Mouse (Mus musculus): ENCODE data around the gene Trim39. TPM values are rescaled to one million over a fixed set of nuclear protein-coding genes. Genes with fewer than 3 reads are reported as not detected.
"Not testable (repeated sequence)": the region's sequence is repeated elsewhere in the genome, so short reads cannot be mapped to it uniquely, and the experiment has no call there.

The Trim39 gene
- polyA plus RNA-seq, 1 experiment: 7.9 TPM

GRCm38 (mm10) chr17:36253087-36253600 is 18.9 kb downstream of the Trim39 start:
- WGBS: 34% methylated on average over 6 of the region's 6 CpGs
- DNase-seq (ENCODE audit: low read depth, low spot score): no peak

GRCm38 (mm10) chr17:36252250-36252876 is 19.7 kb downstream of the Trim39 start:
- WGBS: 8% methylated on average over 25 of the region's 25 CpGs
- no peak for DNase-seq (ENCODE audit: low read depth, low spot score)

GRCm38 (mm10) chr17:36248886-36249285 is 23.2 kb downstream of the Trim39 start:
- no peak for DNase-seq (ENCODE audit: low read depth, low spot score)
- 18% methylated on average over 33 of the region's 33 CpGs for WGBS

- no peak for DNase-seq (ENCODE audit: low read depth, low spot score)
- WGBS: 75% methylated on average over 2 of the region's 2 CpGs
Observed at GRCm38 (mm10) chr17:36245741-36246140, 26.3 kb downstream of the Trim39 start.

GRCm38 (mm10) chr17:36244031-36244430 is 28.0 kb downstream of the Trim39 start:
- 50% methylated on average over 5 of the region's 5 CpGs for WGBS
- DNase-seq (ENCODE audit: low read depth, low spot score): no peak

GRCm38 (mm10) chr17:36240637-36241213 is 31.3 kb downstream of the Trim39 start:
- DNase-seq (ENCODE audit: low read depth, low spot score): no peak
- WGBS: 13% methylated on average over 5 of the region's 5 CpGs

- 3% methylated on average over 27 of the region's 27 CpGs for WGBS
- DNase-seq (ENCODE audit: low read depth, low spot score): no peak
Observed at GRCm38 (mm10) chr17:36237321-36237921, 34.6 kb downstream of the Trim39 start.

- not testable (repeated sequence) for DNase-seq (ENCODE audit: low read depth, low spot score)
- WGBS: 14% methylated on average over 9 of the region's 9 CpGs
Observed at GRCm38 (mm10) chr17:36235300-36235699, 36.7 kb downstream of the Trim39 start.

GRCm38 (mm10) chr17:36233572-36233971 is 38.5 kb downstream of the Trim39 start:
- DNase-seq (ENCODE audit: low read depth, low spot score): no peak
- WGBS: 76% methylated on average over 5 of the region's 5 CpGs

GRCm38 (mm10) chr17:36231318-36231717 is 40.7 kb downstream of the Trim39 start:
- whole genome bisulfite sequencing: 11% methylated on average over 36 of the region's 36 CpGs
- DNase-seq (ENCODE audit: low read depth, low spot score): peak; percentile 99

- WGBS: 2% methylated on average over 5 of the region's 5 CpGs
- no peak for DNase-seq (ENCODE audit: low read depth, low spot score)
Observed at GRCm38 (mm10) chr17:36229046-36229445, 43.0 kb downstream of the Trim39 start.

GRCm38 (mm10) chr17:36226921-36227320 is 45.1 kb downstream of the Trim39 start:
- 16% methylated on average over 8 of the region's 8 CpGs for WGBS
- DNase-seq (ENCODE audit: low read depth, low spot score): no peak

- 8% methylated on average over 9 of the region's 9 CpGs for WGBS
- no peak for DNase-seq (ENCODE audit: low read depth, low spot score)
Observed at GRCm38 (mm10) chr17:36225231-36225824, 46.7 kb downstream of the Trim39 start.

GRCm38 (mm10) chr17:36224451-36224850 is 47.6 kb downstream of the Trim39 start:
- no peak for DNase-seq (ENCODE audit: low read depth, low spot score)
- WGBS: 33% methylated on average over 3 of the region's 3 CpGs

- DNase-seq (ENCODE audit: low read depth, low spot score): no peak
- WGBS: 60% methylated on average over 5 of the region's 5 CpGs
Observed at GRCm38 (mm10) chr17:36218594-36219155, 53.4 kb downstream of the Trim39 start.

GRCm38 (mm10) chr17:36215586-36215985 is 56.5 kb downstream of the Trim39 start:
- WGBS: 7% methylated on average over 20 of the region's 20 CpGs
- no peak for DNase-seq (ENCODE audit: low read depth, low spot score)

All from large intestine, adult 2 months (tissue).